Mouse (Mus musculus) spleen, postnatal 36 days (tissue): Measurements from ENCODE around the gene Tex9.
A peak's percentile ranks its signal among the peaks of the same experiment; 100 is the strongest.
"Not testable (repeated sequence)": the region's sequence is repeated elsewhere in the genome, so short reads cannot be mapped to it uniquely, and the experiment has no call there.

Experiments
- DNase-seq, 2 experiments: peaks; one replicate each; pipeline ENCODE4 v3.0.0; 2022; ENCODE audit warnings: low spot score in 2 of 2, mixed read lengths in 1 of 2

Gene Tex9

GRCm38 (mm10) chr9:72488523-72488922 lies 3.5 kb downstream of the Tex9 start:
- no peak for DNase-seq

- DNase-seq = no peak
Observed at GRCm38 (mm10) chr9:72479276-72479675, 12.7 kb downstream of the Tex9 start.

GRCm38 (mm10) chr9:72477306-72477705 lies 14.7 kb downstream of the Tex9 start:
- no peak for DNase-seq

- DNase-seq = no peak
Observed at GRCm38 (mm10) chr9:72475511-72475910, 16.5 kb downstream of the Tex9 start.

- DNase-seq = no peak
Observed at GRCm38 (mm10) chr9:72469851-72470250, 22.2 kb downstream of the Tex9 start.

GRCm38 (mm10) chr9:72468616-72469015 lies 23.4 kb downstream of the Tex9 start:
- peak in 1 of 2 experiments; percentile 17 for DNase-seq

- DNase-seq = peak; percentile 51 to 70
Observed at GRCm38 (mm10) chr9:72467551-72468407, 24.2 kb downstream of the Tex9 start.

GRCm38 (mm10) chr9:72465754-72466181 lies 26.2 kb downstream of the Tex9 start:
- DNase-seq = peak; percentile 54 to 59

GRCm38 (mm10) chr9:72464806-72465205 lies 27.2 kb downstream of the Tex9 start:
- DNase-seq = no peak

- DNase-seq = no peak
Observed at GRCm38 (mm10) chr9:72462427-72462826, 29.6 kb downstream of the Tex9 start.

- no peak for DNase-seq
Observed at GRCm38 (mm10) chr9:72460767-72461166, 31.2 kb downstream of the Tex9 start.

- DNase-seq = no peak
Observed at GRCm38 (mm10) chr9:72459703-72460102, 32.3 kb downstream of the Tex9 start.

GRCm38 (mm10) chr9:72458233-72458632 lies 33.8 kb downstream of the Tex9 start:
- DNase-seq = peak; percentile 71 to 75

GRCm38 (mm10) chr9:72456374-72456773 lies 35.6 kb downstream of the Tex9 start:
- DNase-seq = no peak

- not testable (repeated sequence) for DNase-seq
Observed at GRCm38 (mm10) chr9:72454281-72454680, 37.7 kb downstream of the Tex9 start.

GRCm38 (mm10) chr9:72451111-72451510 lies 40.9 kb downstream of the Tex9 start:
- no peak for DNase-seq

GRCm38 (mm10) chr9:72450363-72450762 lies 41.6 kb downstream of the Tex9 start:
- DNase-seq = no peak

- no peak for DNase-seq
Observed at GRCm38 (mm10) chr9:72449841-72450240, 42.2 kb downstream of the Tex9 start.

GRCm38 (mm10) chr9:72449367-72449766 lies 42.6 kb downstream of the Tex9 start:
- peak; percentile 39 to 52 for DNase-seq

- peak; percentile 42 to 59 for DNase-seq
Observed at GRCm38 (mm10) chr9:72448026-72448425, 44.0 kb downstream of the Tex9 start.

- DNase-seq = no peak
Observed at GRCm38 (mm10) chr9:72441927-72442715, 49.9 kb downstream of the Tex9 start.
